Mouse (Mus musculus) MEL (cell line): ENCODE data around the gene Prickle4.

ENCODE experiments used
- CTCF ChIP-seq, 3 experiments: IDR thresholded peaks in 2 of 3; conservative IDR thresholded peaks in 1 of 3; 2 replicates each; pipeline ENCODE4 v1.5.1; 2011 to 2012; ENCODE audit warnings: low read length in 3 of 3, low read depth in 2 of 3, mild to moderate bottlenecking in 2 of 3, improper control_type of control experiment in 1 of 3, inconsistent platforms in 1 of 3, mixed read lengths in 1 of 3, moderate library complexity in 1 of 3; ENCODE audit not compliant: control insufficient read depth in 1 of 3, insufficient read depth in 1 of 3, poor library complexity in 1 of 3, severe bottlenecking in 1 of 3
- ELF1 ChIP-seq: IDR thresholded peaks from 2 replicates; pipeline ENCODE4 v1.6.1; 2014; ENCODE audit warnings: low read depth, mild to moderate bottlenecking, inconsistent platforms, low read length, improper control_type of control experiment, moderate library complexity
- GATA1 ChIP-seq: IDR thresholded peaks from 2 replicates; pipeline ENCODE4 v1.6.1; 2011; ENCODE audit warnings: low read depth, low read length, improper control_type of control experiment
- HCFC1 ChIP-seq: IDR thresholded peaks from 2 replicates; pipeline ENCODE4 v1.6.1; 2012; ENCODE audit warnings: low read depth, mild to moderate bottlenecking, inconsistent platforms, low read length, improper control_type of control experiment, moderate library complexity
- SIN3A ChIP-seq: IDR thresholded peaks from 2 replicates; pipeline ENCODE4 v1.6.1; 2012; ENCODE audit warnings: low read length, improper control_type of control experiment, inconsistent platforms
- UBTF ChIP-seq: IDR thresholded peaks from 2 replicates; pipeline ENCODE4 v1.6.1; 2012; ENCODE audit warnings: low read depth, mild to moderate bottlenecking, inconsistent platforms, low read length, improper control_type of control experiment, moderate library complexity, borderline replicate concordance; ENCODE audit not compliant: insufficient read depth
- USF1 ChIP-seq: IDR thresholded peaks from 2 replicates; pipeline ENCODE4 v1.6.1; 2014; ENCODE audit warnings: low read depth, mild to moderate bottlenecking, inconsistent platforms, low read length, improper control_type of control experiment, moderate library complexity

- TF ChIP-seq USF1 = no peak
- TF ChIP-seq GATA1 = no peak
- no peak for TF ChIP-seq ELF1
- no peak for TF ChIP-seq CTCF (IDR thresholded peaks at IDR 0.05 in 2 of 3, conservative IDR thresholded peaks at IDR 0.05 in 1 of 3; ENCODE audit: control insufficient read depth in 1 of 3, insufficient read depth in 1 of 3, low read depth in 2 of 3, low read length in 3 of 3, poor library complexity in 1 of 3, severe bottlenecking in 1 of 3)
- no peak for TF ChIP-seq HCFC1
- no peak for TF ChIP-seq UBTF
- no peak for TF ChIP-seq SIN3A
Observed at GRCm38 (mm10) chr17:47651953-47652352, 42.6 kb downstream of the Prickle4 start.
